Mouse (Mus musculus) lung, postnatal 0 days (tissue): ENCODE measurements around the gene Xpr1. TPM values are rescaled to one million over a fixed set of nuclear protein-coding genes. Genes with fewer than 3 reads are reported as not detected.

ENCODE experiments used
- ATAC-seq: fragments of 200-750 bp; cut with Nextera tagmentation; 2 replicates; pipeline ENCODE4 v1.8.0; 2017; ENCODE audit warnings: moderate library complexity
- DNase-seq: peaks from one replicate; pipeline ENCODE4 v3.0.0-alpha.2; 2016; ENCODE audit warnings: low spot score
- H3K27ac ChIP-seq: fragments of 300-500 bp; sonication (generic); 2 replicates; pipeline ENCODE4 v1.5.1; 2014; ENCODE audit warnings: antibody characterized with exemption, mild to moderate bottlenecking, low read length, mixed read lengths
- H3K27me3 ChIP-seq: fragments of 300-500 bp; sonication (generic); replicated peaks from 2 replicates; pipeline ENCODE4 v1.6.1; 2014; ENCODE audit warnings: low read length, mixed read lengths; ENCODE audit not compliant: insufficient read depth
- H3K36me3 ChIP-seq: fragments of 300-500 bp; sonication (generic); 2 replicates; pipeline ENCODE4 v1.6.1; 2014; ENCODE audit warnings: low read length, mixed read lengths; ENCODE audit not compliant: insufficient read depth
- H3K4me1 ChIP-seq: fragments of 300-500 bp; sonication (generic); 2 replicates; pipeline ENCODE4 v1.6.1; 2014; ENCODE audit warnings: antibody characterized with exemption, low read depth, low read length, mixed read lengths; ENCODE audit not compliant: insufficient read depth
- H3K4me2 ChIP-seq: fragments of 300-500 bp; sonication (generic); replicated peaks from 2 replicates; pipeline ENCODE4 v1.6.1; 2014; ENCODE audit warnings: low read depth, mild to moderate bottlenecking, low read length, moderate library complexity, mixed read lengths
- H3K4me3 ChIP-seq: fragments of 300-500 bp; sonication (generic); 2 replicates; pipeline ENCODE4 v1.5.1; 2014; ENCODE audit warnings: low read depth, low read length
- H3K9ac ChIP-seq: fragments of 300-500 bp; sonication (generic); replicated peaks from 2 replicates; pipeline ENCODE4 v1.6.1; 2014; ENCODE audit warnings: low read depth, mild to moderate bottlenecking
- H3K9me3 ChIP-seq: fragments of 300-500 bp; sonication (generic); 2 replicates; pipeline ENCODE4 v1.6.1; 2016; ENCODE audit warnings: low read length, mixed read lengths
- CTCF ChIP-seq: IDR thresholded peaks from 2 replicates; pipeline ENCODE4 v1.5.1; 2016; ENCODE audit warnings: antibody characterized with exemption, mild to moderate bottlenecking
- EP300 ChIP-seq: IDR thresholded peaks from 2 replicates; pipeline ENCODE4 v1.6.1; 2016; ENCODE audit warnings: antibody characterized with exemption, mild to moderate bottlenecking, control low read depth
- WGBS: fragments of 180-500 bp; shearing (Covaris S2); extraction: QIAGEN DNeasy Blood & Tissue Kit; methylation state at CpG from one replicate; pipeline ENCODE4 v1.1.7; 2014; 5-methylcytosine and 5-hydroxymethylcytosine counted together
- polyA plus RNA-seq: library from polyadenylated mRNA; unstranded; fragments of >200 nt; fragmentation: Nextera tagmentation; extraction: Ambion mirVana; gene quantifications from 2 replicates; pipeline ENCODE4 v1.2.1, GENCODE M21; 2015

Gene Xpr1
- polyA plus RNA-seq, 1 experiment from 2014 or later = 5.8 TPM

GRCm38 (mm10) chr1:155353096-155353495 is 64.1 kb downstream of the Xpr1 start:
- Histone ChIP-seq H3K4me2 (no peak overlapping the region), H3K4me3 (no peak overlapping the region), H3K27me3 (no peaks in the 10 kb centered on the region), H3K9ac (no peak overlapping the region), H3K9me3 (no peaks in the 10 kb centered on the region), H3K4me1 (no peaks in the 10 kb centered on the region), H3K27ac (no peak overlapping the region), H3K36me3 (no peaks in the 10 kb centered on the region)
- ATAC-seq (no peak), DNase-seq (no peak)
- 64% methylated on average over 4 of the region's 4 CpGs for WGBS
- TF ChIP-seq EP300 (no peak), CTCF (no peak)

GRCm38 (mm10) chr1:155351527-155351926 is 65.7 kb downstream of the Xpr1 start:
- 83% methylated on average over 4 of the region's 4 CpGs for WGBS
- Histone ChIP-seq H3K36me3 (no peaks in the 10 kb centered on the region), H3K27me3 (no peaks in the 10 kb centered on the region), H3K4me1 (no peaks in the 10 kb centered on the region), H3K4me3 (no peak overlapping the region), H3K4me2 (no peak overlapping the region), H3K9ac (no peak overlapping the region), H3K27ac (no peak overlapping the region), H3K9me3 (no peaks in the 10 kb centered on the region)
- DNase-seq (no peak), ATAC-seq (no peak)
- no peak for TF ChIP-seq EP300
- no peak for TF ChIP-seq CTCF

GRCm38 (mm10) chr1:155348491-155348890 is 68.7 kb downstream of the Xpr1 start:
- H3K27me3 ChIP-seq = no peaks in the 10 kb centered on the region
- TF ChIP-seq CTCF = no peak
- H3K9me3 ChIP-seq = no peaks in the 10 kb centered on the region
- WGBS = 82% methylated on average over 3 of the region's 3 CpGs
- no peak overlapping the region for H3K4me2 ChIP-seq
- no peaks in the 10 kb centered on the region for H3K36me3 ChIP-seq
- ATAC-seq (no peak), DNase-seq (no peak)
- H3K4me3 ChIP-seq = no peak overlapping the region
- no peak overlapping the region for H3K27ac ChIP-seq
- H3K9ac ChIP-seq = no peak overlapping the region
- no peaks in the 10 kb centered on the region for H3K4me1 ChIP-seq

- WGBS = 56% methylated on average over 4 of the region's 4 CpGs
- H3K4me2 ChIP-seq = no peak overlapping the region
- TF ChIP-seq CTCF (no peak), EP300 (no peak)
- no peaks in the 10 kb centered on the region for H3K36me3 ChIP-seq
- H3K9ac ChIP-seq = no peak overlapping the region
- H3K27ac ChIP-seq = no peak overlapping the region
- H3K4me3 ChIP-seq = no peak overlapping the region
- DNase-seq (no peak), ATAC-seq (no peak)
- H3K27me3 ChIP-seq = no peaks in the 10 kb centered on the region
- H3K9me3 ChIP-seq = no peaks in the 10 kb centered on the region
- H3K4me1 ChIP-seq = no peaks in the 10 kb centered on the region
These were observed 69.9 kb downstream of the Xpr1 start for GRCm38 (mm10) chr1:155347339-155347738.

GRCm38 (mm10) chr1:155344019-155344418 is 73.2 kb downstream of the Xpr1 start:
- Histone ChIP-seq H3K27me3 (no peaks in the 10 kb centered on the region), H3K27ac (no peak overlapping the region), H3K4me2 (no peak overlapping the region), H3K4me3 (no peak overlapping the region), H3K4me1 (no peaks in the 10 kb centered on the region), H3K36me3 (no peaks in the 10 kb centered on the region), H3K9me3 (no peaks in the 10 kb centered on the region), H3K9ac (no peak overlapping the region)
- WGBS = 79% methylated on average over 2 of the region's 2 CpGs
- TF ChIP-seq CTCF (no peak), EP300 (no peak)
- DNase-seq (no peak), ATAC-seq (no peak)

- no peak overlapping the region for H3K27ac ChIP-seq
- H3K9ac ChIP-seq = no peak overlapping the region
- H3K9me3 ChIP-seq = no peaks in the 10 kb centered on the region
- H3K4me1 ChIP-seq = no peaks in the 10 kb centered on the region
- H3K4me3 ChIP-seq = no peak overlapping the region
- 80% methylated on average over 2 of the region's 2 CpGs for whole genome bisulfite sequencing
- no peak for TF ChIP-seq EP300
- TF ChIP-seq CTCF = no peak
- no peak overlapping the region for H3K4me2 ChIP-seq
- no peaks in the 10 kb centered on the region for H3K36me3 ChIP-seq
- DNase-seq (no peak), ATAC-seq (no peak)
- H3K27me3 ChIP-seq = no peaks in the 10 kb centered on the region
These were observed 77.6 kb downstream of the Xpr1 start for GRCm38 (mm10) chr1:155339622-155340021.

- H3K4me1 ChIP-seq = no peaks in the 10 kb centered on the region
- no peak overlapping the region for H3K4me3 ChIP-seq
- 92% methylated on average over 4 of the region's 4 CpGs for WGBS
- H3K27ac ChIP-seq = no peak overlapping the region
- no peaks in the 10 kb centered on the region for H3K36me3 ChIP-seq
- H3K4me2 ChIP-seq = no peak overlapping the region
- ATAC-seq = no peak
- H3K9ac ChIP-seq = no peak overlapping the region
- DNase-seq = no peak
- H3K9me3 ChIP-seq = no peaks in the 10 kb centered on the region
- no peaks in the 10 kb centered on the region for H3K27me3 ChIP-seq
- no peak for TF ChIP-seq EP300
- TF ChIP-seq CTCF = no peak
These were observed 79.9 kb downstream of the Xpr1 start for GRCm38 (mm10) chr1:155337315-155337714.
